Mouse (Mus musculus): Measurements from ENCODE around the gene Epsti1. TPM values are rescaled to one million over a fixed set of nuclear protein-coding genes. Genes with fewer than 3 reads are reported as not detected.

Epsti1 gene
- total RNA-seq, 4 experiments from 2014 or later: 0.50 to 1.0 (median 0.57) TPM

DNA sequence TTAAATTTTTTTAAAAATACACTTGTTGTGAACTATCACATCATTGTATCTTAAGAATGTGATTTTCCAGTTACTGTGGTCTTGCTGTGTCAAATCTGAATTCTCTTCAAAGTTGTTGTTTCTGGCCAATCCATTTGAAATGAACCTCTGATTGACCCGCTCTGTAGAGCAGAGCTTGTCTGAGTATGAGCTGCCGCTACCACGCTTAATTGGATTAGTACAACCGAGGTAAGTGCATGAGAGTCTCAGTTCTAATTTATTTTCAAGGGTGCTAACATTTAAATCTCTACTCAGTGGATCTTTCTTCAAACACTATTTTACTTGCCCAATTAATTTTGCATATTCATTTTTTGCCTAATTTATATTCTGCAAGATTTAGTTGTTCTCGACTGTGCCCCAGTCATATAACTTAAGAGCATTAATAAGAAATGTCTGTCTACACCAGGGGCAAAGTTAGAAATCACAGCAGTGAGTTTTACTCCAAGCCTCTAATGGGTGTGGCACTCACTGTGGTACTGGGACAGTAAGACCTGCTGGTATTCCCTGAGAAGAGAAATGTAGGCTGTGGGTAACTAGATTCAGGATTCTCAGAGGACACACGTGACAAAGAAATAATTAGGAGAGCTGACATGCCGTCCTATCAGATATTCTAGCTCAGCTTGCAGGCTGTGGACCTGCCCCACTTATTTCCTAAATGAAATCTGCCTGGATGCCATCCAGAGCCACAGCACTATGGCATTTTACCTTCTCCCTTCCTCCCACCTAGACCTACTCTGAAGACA lies 111.7 kb downstream of the Epsti1 start:
- DNase-seq (ENCODE audit: low spot score): no peak

- DNase-seq (ENCODE audit: low spot score): no peak
Observed at GRCm38 (mm10) chr14:78016398-78016797, 112.4 kb downstream of the Epsti1 start.

DNA sequence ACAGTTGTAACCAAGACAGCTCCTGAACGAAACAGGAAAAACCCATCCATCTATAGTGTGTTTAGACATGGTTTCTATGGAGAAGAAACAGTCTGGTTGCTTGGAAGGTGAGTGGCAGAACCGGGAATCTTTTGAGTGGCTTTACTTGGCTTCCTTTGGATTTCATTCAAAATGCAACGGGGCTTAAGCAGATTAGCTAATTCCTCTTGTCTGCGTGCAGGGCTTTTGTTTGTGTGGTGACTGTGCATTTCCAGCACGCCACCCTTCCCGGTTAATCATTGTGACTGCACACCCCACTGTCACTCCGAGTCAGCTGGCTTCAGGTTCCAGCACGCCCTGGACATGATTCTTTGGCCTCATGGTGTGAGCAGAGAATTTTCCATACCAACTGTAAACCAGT lies 115.9 kb downstream of the Epsti1 start:
- DNase-seq (ENCODE audit: low spot score): no peak

DNA sequence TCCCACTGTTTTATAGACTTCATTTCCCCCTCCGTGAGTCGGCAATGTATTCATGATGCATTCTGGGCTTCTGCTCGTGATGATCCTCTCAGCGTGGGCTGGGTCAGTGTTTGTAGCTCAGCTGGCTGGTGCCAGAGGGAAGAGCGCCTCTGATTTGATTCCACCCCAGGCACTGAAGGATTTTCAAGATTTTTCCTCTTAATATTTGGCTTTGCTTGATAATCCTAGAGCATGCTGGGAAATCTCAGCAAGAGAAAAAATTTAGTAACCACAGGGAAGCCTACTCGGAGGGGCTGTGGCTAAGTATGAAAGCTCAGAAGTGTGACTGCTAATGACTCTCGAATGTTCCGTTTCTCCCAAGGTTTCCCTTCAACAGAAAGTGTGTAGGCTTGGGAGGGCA lies 134.8 kb downstream of the Epsti1 start:
- DNase-seq (ENCODE audit: low spot score): no peak

GRCm38 (mm10) chr14:78040643-78041042 lies 136.6 kb downstream of the Epsti1 start:
- DNase-seq (ENCODE audit: low spot score): no peak

GRCm38 (mm10) chr14:78041886-78042526 lies 138.0 kb downstream of the Epsti1 start:
- no peak for DNase-seq (ENCODE audit: low spot score)

- DNase-seq (ENCODE audit: low spot score): no peak
Observed at GRCm38 (mm10) chr14:78043079-78043478, 139.0 kb downstream of the Epsti1 start.

- DNase-seq (ENCODE audit: low spot score): no peak
Observed at GRCm38 (mm10) chr14:78048258-78048657, 144.2 kb downstream of the Epsti1 start.

DNA sequence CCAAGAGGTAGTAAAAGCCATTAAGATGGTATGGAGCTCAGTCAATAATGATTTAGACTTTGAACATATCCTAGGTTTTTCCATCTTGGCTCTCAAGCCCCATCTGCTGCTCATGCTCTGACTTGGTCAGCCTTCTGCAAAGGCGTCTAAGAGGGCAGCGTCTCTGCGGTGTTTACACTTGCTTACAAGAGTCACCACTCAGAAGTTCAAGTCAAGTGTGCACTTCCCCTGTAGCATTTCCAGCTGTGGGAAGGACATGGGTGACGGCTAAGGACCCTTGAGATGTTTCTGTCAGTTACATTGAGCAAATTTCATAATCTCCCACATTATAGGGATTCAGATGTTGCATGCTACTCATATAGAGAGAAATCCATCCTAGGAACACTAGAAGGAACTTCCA lies 144.6 kb downstream of the Epsti1 start:
- DNase-seq (ENCODE audit: low spot score): no peak

Other genes with a start within 250 kb of the Epsti1 start
- 100 to 1,000 TPM; 233 to 306 (median 274) TPM for gene Dnajc15, start 29.1 kb upstream of the Epsti1 start, total RNA-seq (2022)
- not detected for gene Fam216b, start 184.8 kb downstream of the Epsti1 start, total RNA-seq (2022)